Mouse (Mus musculus) embryonic fibroblast, embryonic 13.5 days (primary cell): Measurements from ENCODE around the gene Otulin.

Source experiments
- CTCF ChIP-seq: IDR thresholded peaks from 2 replicates; pipeline ENCODE4 v1.5.1; 2011; ENCODE audit warnings: mild to moderate bottlenecking, control low read depth, low read length, moderate library complexity, borderline replicate concordance; ENCODE audit not compliant: insufficient read depth
- POLR2A ChIP-seq: IDR thresholded peaks from 2 replicates; pipeline ENCODE4 v1.6.1; 2011; ENCODE audit warnings: low read depth, mild to moderate bottlenecking, control low read depth, low read length, moderate library complexity

DNA sequence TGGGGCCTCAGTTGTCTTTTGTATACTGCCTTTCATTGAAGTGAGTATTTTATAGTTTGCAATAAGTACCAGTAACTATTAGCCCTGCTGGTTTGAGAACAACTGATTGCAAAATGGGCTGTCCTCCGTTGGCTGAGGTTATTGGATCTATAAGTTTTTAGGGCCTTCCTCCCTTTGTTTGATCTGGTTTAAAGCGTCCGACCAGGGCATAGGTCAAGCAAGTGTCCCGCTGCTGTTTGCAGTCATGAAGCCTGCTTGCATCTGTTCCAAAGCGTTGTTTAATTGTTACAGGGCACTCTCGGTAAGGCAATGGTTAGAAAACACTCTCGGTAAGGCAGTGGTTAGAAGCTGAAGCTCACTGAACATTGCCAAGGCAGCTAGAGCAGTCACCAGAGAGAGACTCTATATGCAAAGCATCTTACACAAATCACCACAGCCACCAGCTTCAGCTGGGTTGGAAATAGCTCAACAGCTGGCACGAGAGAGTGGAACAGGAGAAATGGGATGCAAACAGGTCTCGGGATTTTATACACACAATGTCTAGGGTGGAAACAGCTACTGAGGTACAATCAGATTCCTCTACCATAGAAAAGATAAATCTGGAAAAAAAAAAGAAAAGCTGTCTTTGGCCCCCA, 80.0 kb downstream of the Otulin start:
- TF ChIP-seq POLR2A = no peak
- no peak for TF ChIP-seq CTCF
